Mouse (Mus musculus) cerebellum, postnatal 36 days (tissue): ENCODE results near the gene Gm33543.

Source experiments
- DNase-seq, 2 experiments: peaks; one replicate each; pipeline ENCODE4 v3.0.0; 2021 to 2022; ENCODE audit warnings: mixed read lengths in 2 of 2

The Gm33543 gene

DNA sequence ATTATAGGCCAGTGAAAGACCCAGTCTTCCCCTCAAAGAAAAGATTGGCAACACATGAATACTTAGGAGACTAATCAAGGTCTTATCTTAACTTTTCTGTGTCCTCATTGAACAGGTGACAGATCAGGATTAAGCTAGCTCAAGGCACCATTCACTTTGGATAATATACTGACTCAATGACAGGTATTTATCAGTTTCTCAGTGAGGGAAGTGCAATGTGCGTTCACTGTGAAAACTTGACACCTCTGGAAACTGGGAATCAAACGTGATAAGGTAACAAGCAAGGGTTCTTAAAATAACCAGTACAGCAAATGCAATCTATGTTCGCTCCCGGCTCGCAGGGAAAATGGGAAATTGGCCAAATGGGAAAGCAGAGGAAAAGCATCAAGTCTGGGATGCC is 11.8 kb downstream of the Gm33543 start:
- DNase-seq: no peak

DNA sequence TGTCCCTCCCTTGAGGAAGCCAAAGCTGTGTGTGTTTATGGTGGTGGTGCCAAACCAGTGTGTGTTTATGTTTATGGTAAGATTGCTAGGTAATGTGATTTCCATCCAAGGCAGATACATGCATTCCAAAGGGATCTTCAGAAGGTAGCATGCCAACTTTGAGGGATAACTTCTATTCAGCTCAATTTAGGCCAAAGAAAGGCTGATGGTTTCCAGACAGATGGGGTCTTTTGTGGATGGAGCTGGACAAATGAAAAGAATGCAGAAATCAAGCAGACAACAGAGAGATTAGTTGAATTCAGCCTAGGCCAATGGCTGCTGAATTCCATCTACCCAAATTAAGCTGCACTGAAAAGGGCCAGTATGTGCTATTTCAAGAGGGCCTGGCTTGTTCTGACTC is 13.3 kb downstream of the Gm33543 start:
- DNase-seq: no peak

DNA sequence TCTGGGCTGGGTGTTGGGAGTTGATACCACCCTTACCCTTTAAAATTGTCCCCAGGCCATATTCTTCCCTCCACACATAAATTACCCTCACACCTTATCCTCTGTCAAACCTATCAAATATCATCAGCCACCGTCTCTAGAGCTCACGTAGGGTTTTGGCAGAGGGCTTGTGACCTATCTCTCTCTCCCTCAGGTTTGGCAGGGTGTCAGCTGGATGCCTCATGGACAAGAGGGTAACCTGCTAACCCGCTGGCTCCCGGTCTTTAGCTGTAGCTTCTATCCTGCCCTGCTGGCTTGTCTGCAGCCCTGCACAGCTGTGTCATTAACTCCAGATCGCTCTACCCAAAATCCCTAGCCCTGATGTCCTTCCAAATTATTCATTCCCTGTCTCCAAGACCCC is 14.4 kb downstream of the Gm33543 start:
- peak; percentile 24 to 30 for DNase-seq

DNA sequence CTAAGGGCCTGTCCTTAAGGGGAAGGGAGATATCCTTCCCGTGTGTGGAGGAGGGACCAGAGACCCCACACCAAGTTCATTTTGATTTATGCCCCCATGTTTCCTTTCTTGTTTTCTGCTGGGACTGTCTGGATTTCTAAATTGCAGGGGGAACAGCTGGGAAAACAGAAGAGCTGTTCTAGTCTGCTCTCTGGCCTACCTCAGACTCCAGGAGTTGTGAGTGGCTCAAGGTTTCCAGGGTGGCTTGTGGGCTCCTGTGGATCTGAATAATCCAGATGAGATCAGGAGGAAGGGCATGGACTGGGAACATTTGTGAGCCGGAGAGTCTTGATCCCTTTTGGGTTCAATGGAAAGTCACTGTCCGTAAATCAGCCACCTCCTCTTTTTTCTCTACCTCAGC is 17.1 kb downstream of the Gm33543 start:
- DNase-seq: no peak

DNA sequence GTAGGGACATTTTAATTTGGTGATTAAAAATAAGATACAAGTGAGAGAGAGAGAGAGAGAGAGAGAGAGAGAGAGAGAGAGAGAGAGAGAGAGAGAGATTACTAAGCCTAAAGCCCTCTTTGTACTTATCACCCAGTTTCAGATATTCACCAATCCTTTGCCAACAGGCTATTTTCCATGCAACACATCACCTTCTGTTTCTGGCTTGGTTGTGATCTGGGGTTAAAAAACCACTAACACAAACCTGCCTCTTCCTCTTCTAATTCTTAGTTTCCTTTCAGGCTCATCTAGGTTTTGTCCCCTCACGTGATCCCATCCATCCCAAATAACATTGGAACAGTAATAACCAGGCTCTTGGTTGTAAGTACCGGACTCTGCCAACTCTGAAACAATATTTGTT is 24.2 kb downstream of the Gm33543 start:
- DNase-seq: no peak

DNA sequence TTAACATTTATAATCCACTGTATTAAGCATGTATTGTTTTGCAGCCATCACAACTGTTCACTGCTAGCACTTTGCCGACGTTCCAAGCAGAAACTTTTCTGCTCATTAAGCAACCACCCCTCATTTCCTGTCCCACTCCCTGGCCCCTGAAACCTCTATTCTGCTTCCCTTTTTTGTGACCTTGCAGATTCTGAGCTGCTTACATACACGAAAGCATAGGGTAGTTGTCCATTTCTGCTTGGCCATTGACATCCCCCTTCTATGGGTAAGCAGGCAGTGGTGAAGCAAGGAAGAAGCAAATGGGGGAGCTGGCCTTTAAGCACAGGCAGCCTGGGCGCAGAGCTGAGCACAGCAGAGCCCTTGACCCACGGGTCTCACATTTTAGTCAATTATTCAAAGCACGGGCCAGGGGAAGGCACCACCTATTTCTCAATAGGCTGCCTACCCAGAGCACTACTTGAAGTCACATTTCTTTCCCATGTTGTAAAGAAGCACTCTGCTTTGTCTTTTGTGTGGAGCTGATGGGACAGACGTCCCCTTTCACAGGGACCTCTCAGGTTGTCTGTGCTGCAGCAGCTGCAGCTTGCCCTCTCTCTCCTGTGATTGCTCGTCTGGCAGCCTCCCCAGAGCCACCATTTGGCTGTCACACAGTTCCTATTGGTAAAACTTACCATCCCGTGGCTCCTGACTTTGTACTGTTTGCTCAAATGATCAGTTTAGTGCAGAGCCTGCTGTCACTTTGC is 25.1 kb downstream of the Gm33543 start:
- no peak for DNase-seq

DNA sequence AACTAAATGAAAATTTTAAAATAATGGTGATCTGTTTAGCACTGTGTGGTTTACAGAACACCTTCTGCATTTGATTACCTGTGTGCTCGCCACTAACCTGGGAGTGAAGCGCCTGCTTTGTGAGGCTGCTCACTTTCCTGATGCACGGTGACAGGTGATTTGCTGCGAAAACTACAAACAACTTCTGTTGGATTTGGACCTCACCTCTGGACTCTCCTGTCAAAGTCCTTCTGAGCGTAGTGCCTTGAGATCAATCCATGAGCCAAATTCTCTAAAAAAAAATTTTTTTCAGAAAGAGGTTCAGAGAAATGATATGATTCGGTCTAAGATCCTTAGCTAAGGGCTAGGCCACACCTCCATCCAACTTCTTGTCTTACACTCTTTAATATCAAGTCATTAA is 28.4 kb downstream of the Gm33543 start:
- no peak for DNase-seq

DNA sequence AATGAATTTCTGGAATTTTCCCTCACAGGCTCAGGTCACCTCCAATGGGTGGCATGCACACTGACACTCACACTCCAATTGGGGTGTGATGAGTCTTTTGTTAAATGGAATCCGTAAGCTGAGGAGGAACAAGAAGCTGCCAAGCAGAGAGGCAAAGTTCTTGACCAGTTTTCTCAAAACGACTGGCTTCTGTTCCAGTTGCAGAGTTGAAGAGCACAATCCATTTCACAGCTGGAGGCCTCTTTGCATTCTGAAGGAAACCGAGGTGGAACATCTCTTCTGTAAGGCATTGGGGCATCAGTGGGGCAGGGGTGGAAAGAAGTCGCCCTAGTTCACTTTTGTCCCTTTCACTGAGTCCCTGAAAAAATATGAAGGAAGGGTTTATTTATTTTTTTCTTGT is 30.9 kb downstream of the Gm33543 start:
- no peak for DNase-seq

DNA sequence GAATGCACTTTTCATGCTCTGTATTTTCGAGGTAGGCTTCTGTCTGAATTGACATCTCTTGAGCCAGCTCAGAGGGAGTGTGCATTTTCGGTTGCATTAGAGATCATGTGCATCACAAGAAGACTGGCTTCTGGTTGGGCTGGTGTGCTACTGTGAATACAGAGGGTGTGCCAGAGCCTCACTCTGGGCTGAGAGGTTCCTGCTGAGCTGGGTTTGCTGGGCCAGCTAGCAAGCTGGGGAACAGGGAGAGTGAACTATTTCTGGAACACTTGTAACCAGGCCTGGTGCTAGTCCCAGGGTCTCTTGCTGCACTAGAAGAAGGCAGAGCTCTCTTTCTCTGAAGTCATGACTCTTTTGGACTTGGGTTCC is 41.3 kb downstream of the Gm33543 start:
- DNase-seq: peak; percentile 24 to 35

DNA sequence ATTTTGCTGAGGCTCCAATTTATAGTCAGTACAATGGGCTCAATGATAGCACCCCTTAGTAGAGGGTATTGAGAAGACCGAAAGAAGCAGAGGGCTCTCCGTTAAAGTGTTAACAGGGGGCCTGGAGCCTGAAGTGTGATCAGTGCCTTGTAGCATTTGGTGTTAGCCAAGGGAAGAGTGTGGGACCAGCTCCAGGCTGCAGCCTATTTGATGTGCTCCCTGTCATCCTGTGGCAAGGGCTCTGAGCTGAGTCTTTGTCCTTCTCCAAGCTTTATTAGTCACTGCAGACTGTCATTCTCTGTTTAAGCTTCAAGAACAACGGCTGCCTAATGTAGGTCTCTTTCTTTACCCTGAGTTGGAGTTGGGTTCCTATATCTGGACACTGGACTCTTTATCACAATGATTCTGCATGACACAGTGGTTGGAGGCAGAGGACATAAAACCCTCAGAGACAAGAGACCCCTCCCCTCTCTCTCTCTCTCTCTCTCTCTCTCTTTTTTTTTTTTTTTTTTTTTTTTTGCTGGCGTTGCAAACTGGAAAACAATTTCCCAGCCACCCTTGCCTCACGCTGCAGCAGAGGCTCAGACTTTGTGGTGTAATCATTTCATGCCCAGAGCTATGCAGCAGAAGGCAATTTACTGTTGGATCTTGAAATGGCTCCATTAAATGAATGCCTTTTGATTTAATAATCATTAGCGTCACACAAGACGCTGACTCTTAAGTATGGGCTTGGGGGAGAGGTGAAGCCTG is 41.9 kb downstream of the Gm33543 start:
- DNase-seq: no peak

DNA sequence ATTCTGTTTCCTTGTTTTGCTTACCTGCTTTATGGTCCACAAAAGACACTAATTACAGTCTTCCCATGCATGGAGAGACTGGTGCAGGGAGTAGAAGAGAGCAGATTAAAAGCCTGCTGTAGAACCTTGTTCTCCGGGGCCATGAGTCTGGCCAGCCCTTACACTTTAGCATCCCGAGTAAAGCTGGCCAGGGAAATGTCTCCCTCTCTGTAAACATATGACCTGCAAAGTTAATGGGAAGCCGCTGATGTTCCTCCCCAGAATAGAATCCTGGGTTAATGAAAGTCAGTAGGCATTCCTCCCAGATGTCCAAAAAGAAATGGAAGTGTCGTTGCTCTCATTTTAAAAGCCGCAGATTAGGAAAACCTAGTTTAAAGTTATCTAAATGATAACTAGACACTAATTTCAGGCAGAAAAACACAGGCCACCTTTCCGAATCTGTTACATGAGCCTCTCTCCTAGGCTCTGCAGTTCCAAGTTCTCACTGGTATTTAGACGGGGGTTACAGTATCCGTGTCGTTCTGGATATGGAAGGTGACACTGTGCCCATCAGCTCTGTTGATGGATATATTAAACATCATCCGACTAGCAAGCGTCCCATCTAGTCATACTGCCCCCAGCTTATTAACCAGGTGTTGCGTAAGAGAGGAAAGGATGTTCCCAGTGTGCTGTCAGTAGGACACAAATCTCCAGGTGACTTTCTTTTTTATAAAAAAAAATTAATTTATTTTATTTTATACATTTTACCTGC is 44.9 kb downstream of the Gm33543 start:
- DNase-seq: no peak

DNA sequence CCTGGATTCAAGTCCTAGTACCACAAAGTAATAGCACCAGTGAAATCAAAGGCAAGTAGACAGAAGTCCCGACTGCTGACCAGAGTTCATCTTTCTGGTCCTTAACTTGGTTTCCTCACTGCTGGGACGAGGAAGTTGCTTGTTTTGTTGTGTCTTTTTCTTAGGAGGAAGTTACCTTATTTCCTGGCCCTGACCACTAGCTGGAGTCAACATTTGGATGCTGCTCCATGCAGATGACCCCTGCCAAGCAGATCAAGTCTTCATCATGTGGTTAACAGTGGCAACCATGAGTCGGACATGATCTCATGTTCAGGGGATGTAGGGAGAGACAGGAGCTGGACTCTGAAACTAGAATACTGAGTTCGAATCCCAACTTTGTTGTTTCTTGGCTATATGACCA is 47.2 kb downstream of the Gm33543 start:
- DNase-seq: no peak

DNA sequence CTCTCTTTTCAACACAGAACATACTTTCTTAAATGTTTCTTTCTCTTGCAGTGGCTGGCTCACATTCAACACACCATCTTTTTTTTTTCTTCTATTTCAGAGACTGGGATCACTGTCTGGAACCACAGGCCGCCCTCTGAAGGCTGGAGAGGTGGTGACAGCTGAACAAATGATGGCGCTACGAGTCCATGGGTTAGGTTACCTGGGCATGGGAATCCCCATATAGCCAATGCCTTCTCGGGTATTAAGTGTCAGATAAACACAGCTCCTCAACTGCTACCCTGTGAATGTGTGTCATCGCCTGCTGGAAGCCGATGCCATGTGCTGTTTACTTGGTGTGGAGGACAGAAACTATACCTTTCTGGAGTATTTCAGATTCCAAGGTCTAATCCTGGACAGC is 48.0 kb downstream of the Gm33543 start:
- no peak for DNase-seq

DNA sequence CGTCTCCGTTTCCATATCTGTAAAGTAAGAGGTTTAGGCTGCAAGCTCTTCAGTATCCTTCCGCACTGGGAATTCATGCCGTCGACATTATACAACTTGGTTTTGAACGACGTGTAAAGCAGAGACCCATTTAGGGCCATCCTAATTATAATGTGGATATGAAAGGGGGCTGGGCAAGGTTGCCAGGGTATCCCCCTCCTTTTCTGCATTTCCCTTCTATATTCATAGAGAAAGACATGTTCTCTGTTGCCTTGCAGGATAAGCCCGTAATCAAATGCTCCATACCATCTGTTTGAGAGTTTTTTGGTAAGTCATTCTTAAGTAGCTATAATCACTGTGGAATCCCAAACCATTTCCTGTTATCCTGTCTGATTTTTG is 51.3 kb downstream of the Gm33543 start:
- DNase-seq: peak in 1 of 2 experiments; percentile 26

DNA sequence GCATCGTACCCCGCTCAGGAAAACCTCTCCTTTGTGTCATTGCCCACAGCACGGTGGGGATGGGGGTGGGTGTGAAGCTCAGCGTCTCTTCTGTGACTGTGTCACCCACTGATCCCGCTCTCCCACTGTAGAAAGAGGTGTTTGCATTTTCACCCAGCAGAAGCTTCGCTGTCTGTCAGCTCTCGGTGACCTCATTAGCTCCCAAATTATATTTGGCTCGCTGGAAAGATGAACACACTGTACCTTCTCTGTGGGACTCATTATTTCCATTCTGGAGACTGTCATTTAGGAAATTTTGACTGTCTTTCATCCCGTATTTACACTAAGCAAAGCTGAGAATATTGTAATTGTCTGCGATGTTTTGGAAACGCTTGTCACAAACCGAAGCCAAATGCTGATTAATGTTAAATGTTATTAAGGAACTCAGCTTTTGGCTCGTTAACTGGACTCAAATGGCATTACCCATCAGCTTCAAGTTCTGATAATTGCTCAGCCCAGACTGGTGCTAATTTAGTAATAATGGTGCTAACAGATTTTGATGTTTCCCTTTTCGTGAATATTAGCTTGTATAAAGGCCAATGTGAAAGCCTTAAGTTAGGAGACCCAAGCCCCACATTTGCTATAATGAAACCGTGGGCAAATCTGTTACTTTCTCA is 51.8 kb downstream of the Gm33543 start:
- DNase-seq: peak; percentile 26 to 64

DNA sequence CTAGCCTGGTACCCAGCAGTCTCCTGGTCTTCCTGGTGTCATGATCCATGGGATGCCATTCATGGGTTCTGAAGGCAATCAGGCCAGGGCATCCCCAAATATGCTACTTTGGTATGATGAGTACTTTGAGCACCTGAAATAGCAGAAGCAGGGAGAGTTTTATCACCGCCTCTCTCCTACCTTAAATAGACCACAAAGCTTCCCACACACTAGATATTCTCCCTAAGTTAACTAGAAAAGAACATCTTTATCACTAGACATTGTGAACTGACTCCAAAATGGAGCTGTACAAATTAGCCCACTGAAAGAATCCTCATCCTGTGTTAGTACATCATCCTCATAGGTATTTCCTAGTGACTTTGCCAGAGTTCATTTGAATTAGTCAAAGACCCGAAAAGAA is 55.6 kb downstream of the Gm33543 start:
- no peak for DNase-seq

DNA sequence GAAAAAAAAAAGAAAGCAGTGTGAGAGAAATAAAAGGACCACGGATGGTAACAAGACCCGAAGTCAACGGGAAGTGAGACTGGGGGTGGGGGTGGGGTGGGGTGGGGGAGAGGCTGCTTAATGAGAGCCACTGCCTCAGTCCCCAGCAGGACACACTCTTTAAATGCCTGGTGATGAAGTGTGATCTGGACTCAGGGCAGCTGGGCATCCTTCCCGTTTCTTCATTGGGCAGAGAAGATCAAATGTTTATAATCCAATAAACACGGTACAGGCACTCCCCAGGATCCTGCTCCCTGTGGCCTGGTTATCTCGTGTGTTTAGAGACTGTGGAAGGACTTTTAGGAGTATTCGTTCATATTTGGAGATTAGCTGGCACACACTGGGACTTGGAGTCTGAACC is 57.9 kb downstream of the Gm33543 start:
- no peak for DNase-seq

DNA sequence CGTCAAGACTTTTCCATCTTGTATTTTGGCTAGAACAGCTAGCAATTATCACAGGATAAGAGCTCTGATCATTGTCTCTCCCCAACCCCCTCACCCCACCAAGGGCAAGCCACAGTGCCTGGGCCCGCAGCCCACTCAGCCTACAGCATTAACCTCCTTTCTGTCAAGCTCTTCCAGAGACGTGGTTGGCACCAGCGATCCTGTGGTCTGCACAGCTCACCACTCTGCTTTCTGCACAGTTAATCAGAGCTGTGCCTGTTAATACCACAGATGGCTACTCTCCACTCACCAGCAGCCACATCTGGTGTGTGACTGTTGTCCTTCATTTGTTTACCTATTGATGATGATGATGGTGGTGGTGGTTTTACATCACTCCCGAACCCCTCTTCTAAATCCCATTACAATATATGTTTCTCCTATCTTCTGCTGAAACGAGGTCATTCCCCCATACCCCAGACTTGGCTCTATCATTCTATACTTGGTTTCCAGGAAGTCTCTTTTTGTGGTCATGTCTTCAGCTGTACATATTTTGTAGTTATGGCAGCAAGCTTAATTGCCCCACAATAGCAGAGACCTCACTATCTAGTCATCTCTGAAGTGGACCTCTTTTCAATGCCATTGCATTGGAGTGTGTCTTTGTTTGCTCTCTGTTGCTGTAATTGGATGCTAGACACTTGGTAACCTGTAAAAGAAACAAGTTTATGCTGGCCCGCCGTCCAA is 61.7 kb downstream of the Gm33543 start:
- DNase-seq: no peak

DNA sequence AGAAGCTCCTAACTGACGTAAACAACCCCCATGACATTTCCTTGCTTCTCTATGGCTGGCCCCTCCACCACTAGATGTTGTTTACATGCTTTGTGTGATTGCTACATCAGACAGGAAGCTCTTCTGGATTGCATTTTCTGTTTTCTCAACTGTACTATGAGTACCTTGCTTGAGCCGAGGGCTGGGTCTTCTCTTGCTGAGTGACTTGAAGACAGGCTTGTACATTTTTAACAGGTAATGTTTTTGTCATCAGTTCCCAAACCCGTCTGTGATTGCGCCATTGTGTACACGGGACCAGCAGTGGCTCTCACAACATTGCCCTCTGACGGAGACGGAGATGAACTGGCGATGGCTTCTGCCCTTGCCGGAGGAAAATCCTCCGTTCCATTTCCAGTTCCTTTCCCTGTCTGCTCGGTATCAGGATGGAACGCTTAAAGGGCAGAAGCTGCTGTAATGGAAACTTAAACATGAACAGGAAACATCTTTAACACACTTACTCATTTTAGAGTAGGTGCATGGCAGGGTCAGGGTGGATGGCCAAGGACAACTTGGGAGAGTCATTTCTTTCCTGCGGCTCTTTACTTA is 62.8 kb downstream of the Gm33543 start:
- DNase-seq: no peak

DNA sequence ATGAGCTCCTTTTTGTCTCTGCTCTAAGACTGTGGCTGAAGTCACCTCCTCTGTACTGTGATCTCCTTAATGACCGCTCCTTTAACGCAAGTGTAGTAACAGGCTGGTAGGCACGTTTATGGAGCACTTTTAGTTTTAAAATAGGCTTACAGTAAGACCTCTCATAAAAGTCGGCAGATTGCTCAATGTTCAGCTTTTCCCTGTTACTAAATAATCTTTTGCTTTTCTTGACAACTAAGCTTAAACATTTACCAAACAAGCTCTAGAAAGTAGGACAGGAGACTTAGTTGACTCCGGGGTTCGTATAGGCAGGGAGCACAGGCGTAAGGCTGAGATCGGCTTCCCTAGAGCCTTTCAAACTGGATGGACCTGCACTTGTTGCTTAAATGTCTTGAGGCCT is 64.1 kb downstream of the Gm33543 start:
- no peak for DNase-seq

DNA sequence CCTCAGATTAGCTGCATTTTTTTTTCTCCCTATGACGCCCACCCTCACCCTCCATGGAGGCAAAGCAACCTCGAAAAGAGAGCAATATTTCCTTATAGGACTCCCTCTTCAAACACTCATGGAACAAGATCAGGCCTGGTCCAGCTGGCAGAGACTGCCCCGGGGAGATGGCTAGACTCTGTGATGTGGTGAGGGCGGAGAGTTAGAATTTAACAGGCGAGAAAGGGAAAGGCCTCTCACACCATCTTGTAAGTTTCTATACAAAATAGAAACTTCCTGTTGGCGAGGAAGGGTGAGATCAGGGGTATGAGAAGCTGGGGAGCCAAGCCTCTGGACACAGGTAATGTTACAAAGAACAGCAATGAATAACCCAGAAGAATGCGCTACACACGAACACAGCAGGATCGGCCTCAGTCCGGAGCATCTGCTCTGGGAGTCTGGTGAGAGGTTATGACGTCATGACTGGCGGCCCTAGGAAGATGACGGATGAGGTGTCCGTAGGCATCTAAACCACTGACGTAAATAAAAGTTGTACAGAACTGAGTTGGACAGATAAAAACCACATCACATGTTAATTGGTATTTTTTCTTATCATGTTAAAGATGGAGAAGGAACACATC is 64.9 kb downstream of the Gm33543 start:
- no peak for DNase-seq

DNA sequence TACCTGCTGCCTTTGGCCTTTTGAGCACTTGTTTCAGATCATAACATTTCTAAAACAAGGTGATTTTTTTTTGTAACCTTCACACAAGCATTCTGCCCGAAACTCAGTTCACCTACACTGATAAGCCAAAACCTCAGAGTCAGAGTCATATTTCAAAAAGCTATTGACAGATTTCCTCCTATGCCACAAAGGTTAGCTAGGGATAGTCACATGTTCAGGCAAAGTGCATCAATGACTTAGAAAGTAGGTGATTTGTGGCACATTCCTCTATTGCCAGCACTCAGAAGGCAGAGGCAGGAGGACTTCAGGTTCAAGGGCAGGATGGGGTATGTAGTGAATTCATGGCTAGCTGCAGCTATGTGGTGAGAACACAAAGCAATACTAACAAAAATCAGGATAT is 65.7 kb downstream of the Gm33543 start:
- DNase-seq: no peak
